Mouse (Mus musculus): ENCODE measurements around the gene Cfap97d2.

The Cfap97d2 gene

DNA sequence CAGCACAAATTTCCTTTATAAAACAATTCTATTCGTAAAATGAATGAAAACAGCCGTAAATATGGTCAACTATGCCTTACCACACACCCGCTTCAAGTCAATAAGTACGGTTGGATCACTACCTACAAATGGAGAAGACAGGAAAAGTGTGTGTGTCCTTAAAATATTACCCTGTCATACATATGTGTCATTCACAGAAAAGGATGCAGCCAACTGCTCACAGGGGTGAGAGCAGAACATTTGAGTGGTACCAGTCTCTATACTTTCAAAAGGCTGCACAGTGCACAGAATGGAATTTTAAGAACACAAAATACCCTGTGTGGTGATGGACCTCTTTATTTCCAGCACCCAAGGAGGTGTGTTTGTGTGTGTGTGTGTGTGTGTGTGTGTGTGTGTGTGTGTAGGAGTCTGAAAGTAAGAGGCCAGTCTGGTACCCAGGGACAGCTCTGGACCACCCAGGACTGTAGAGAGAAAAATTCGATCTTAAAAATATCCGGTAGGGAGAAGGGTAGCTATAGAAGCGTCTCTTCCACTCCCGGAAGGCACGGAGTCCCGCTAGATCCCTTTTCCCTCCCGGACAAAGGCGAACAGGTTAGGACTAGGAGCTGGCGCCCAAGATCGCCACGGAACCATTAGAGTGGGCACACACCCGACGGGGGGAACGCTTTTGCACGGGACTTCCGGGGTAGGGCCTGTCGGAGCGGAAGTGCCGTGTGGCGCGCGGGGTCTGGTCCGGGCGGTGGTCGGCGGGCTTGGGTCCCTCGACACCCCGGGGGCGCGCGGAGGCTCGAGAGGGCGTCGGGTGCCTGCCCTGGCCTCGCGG is 51.5 kb downstream of the Cfap97d2 start, which contains the start of gene Cdc16:
Gene Cdc16 (plus strand): TSS at position 695 of the 823 bp plus-strand sequence.
- no peak; the same call in 1 of the 2 replicates for TF ChIP-seq GATA4 (IDR thresholded peaks at IDR 0.05; ENCODE audit: insufficient replicate concordance, low read length)

DNA sequence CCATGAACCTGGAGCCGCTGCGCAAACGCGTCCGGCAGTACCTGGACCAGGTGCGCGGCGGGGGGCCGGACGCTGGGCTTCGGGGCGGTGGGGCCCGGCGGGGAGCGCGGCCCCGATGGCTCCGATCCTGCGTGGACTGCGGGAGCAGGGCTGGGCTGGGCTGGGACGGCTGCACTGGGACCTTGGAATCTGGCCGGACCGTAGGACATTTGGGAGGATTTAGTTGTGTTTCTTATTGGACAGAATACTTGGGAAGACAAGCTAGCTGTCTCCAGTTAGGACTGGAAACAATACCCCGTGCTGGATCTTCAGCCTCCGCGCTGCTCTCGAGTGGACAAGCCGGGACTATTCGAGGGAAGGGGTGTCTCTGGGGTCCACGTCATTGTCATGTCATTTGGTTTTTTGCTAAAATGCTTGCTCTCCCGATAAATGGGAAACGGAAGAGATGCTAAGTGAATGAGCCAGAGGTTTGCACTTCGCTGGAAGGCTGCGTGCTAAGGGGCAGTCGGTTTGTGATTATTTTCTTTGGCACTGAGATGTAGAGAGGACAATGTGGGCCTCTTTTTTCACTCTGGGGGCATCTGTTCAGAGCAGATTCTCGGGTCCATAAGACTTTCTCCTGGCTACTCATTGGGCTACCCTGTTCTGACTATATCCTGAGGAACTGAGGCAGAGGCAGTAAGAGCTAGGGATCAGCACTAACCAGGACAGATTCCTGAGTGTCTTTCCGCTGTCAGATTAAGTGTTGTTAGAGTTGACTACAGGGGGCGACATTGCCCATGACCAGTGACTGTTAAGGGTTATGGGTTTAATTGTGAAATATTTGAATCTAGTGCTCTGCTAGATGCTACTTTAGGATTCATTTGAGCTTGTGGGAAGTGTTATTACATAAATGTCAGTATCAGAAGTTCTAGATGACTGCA is 52.4 kb downstream of the Cfap97d2 start:
- TF ChIP-seq GATA4 (IDR thresholded peaks at IDR 0.05; ENCODE audit: insufficient replicate concordance, low read length), result no peak

GRCm38 (mm10) chr8:13769206-13769605 is 63.5 kb downstream of the Cfap97d2 start:
- no peak for TF ChIP-seq GATA4 (IDR thresholded peaks at IDR 0.05; ENCODE audit: insufficient replicate concordance, low read length)

DNA sequence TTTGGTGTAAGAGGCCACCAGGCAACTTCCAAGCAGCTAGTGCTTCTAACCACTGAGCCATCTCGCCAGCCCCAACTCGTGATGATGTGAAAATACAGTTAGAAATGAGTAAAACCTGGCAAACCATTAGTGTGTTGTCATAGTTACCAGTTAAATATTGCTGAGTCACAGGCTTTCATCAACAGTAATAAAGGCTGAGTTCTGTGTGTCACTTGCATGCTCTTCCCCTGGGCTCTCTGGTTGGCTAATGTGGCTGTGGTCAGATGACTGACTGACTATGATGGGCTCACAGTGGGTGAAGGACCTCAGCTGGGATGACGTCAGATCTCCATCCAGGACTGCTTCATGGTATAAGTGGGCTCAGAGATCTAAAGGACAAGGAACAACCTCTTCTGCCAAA is 74.8 kb downstream of the Cfap97d2 start:
- no peak for TF ChIP-seq GATA4 (IDR thresholded peaks at IDR 0.05; ENCODE audit: insufficient replicate concordance, low read length)

DNA sequence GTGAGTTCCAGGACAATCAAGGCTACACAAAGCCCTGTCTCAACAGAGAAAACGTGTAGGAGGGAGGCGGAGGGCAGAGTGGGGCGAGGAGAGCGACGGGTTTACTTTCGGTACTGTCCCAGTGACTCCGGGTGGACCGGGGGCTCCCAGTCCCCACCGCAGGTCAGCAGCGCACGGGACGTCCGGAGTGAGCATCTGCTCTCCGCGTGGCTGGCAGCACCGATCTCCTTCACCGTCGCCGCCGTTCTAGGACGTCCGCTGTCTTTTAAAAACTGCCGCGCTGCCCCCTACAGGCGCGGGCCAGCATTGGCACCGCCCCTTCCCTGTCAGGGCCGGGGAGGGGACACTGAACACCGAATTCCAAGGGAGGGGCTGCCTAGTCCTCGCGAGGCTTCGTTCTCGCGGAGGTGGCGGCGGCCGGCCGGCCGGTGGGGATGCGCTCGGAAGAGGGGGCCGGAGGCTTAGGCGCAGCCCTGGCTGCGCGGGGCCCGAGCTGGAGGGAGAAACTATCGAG is 79.6 kb downstream of the Cfap97d2 start, which contains the start of gene Upf3a:
Gene Upf3a (plus strand): TSS at position 366 of the 514 bp plus-strand sequence.
- TF ChIP-seq GATA4 (IDR thresholded peaks at IDR 0.05; ENCODE audit: insufficient replicate concordance, low read length), result no peak; the same call in 1 of the 2 replicates

GRCm38 (mm10) chr8:13785764-13786299 is 80.1 kb downstream of the Cfap97d2 start:
- no peak for TF ChIP-seq GATA4 (IDR thresholded peaks at IDR 0.05; ENCODE audit: insufficient replicate concordance, low read length)

DNA sequence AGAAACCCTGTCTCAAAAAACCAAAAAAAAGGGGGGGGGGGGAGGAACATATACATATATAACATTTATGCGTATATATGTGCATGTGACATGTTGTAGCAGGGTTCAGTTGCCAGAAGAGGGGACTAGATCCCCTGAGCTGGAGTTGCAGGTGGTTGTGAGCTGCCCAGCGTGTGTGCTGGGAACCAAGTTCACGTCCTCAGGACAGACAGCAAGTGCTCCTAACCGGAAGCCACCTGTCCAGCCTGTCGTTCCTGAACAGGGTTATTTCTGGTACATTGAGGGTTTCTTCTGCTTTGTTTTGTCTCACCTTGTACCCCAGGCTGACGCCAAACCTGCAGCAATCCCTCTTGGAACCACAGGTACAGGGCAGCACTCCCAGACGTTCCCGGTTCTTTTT is 83.9 kb downstream of the Cfap97d2 start:
- TF ChIP-seq GATA4 (IDR thresholded peaks at IDR 0.05; ENCODE audit: insufficient replicate concordance, low read length), result no peak

Data from liver, adult (tissue).